Mouse (Mus musculus) ES-E14 (cell line): ENCODE results near the gene Sem1. TPM values are rescaled to one million over a fixed set of nuclear protein-coding genes. Genes with fewer than 3 reads are reported as not detected.
"Not testable (repeated sequence)": the region's sequence is repeated elsewhere in the genome, so short reads cannot be mapped to it uniquely, and the experiment has no call there.

ENCODE experiments used
- DNase-seq: peaks from one replicate; pipeline ENCODE4 v3.0.0-alpha.2; 2013; ENCODE audit warnings: low read depth, low spot score
- H3K27ac ChIP-seq: 2 replicates; pipeline ENCODE4 v1.5.1; 2012; ENCODE audit warnings: low read depth, mild to moderate bottlenecking, low read length, moderate library complexity, mixed read lengths; ENCODE audit not compliant: poor library complexity, insufficient read depth, severe bottlenecking
- H3K36me3 ChIP-seq: 2 replicates; pipeline ENCODE4 v1.6.1; 2012; ENCODE audit warnings: mild to moderate bottlenecking, low read length, moderate library complexity, mixed read lengths; ENCODE audit not compliant: control insufficient read depth, poor library complexity, insufficient read depth, severe bottlenecking
- H3K4me1 ChIP-seq, 2 experiments: fragments of 150-350 bp in 1 of 2; sonication (generic) in 1 of 2; 2 replicates each; pipeline ENCODE4 v1.6.1; 2012; ENCODE audit warnings: low read length in 2 of 2, mild to moderate bottlenecking in 1 of 2, mixed read lengths in 1 of 2; ENCODE audit not compliant: control insufficient read depth in 2 of 2, insufficient read depth in 2 of 2, poor library complexity in 1 of 2
- H3K4me3 ChIP-seq, 2 experiments: fragments of 150-350 bp in 1 of 2; sonication (generic) in 1 of 2; 2 replicates each; pipeline ENCODE4 v1.5.1; 2012; ENCODE audit warnings: low read length in 2 of 2, low read depth in 1 of 2, mild to moderate bottlenecking in 1 of 2, mixed read lengths in 1 of 2; ENCODE audit not compliant: insufficient read depth in 1 of 2, poor library complexity in 1 of 2, severe bottlenecking in 1 of 2
- H3K9ac ChIP-seq: 2 replicates; pipeline ENCODE4 v1.6.1; 2012; ENCODE audit warnings: low read depth, mild to moderate bottlenecking, low read length, mixed read lengths; ENCODE audit not compliant: poor library complexity, insufficient read depth, severe bottlenecking
- H3K9me3 ChIP-seq: fragments of 150-350 bp; sonication (generic); 2 replicates; pipeline ENCODE4 v1.6.1; 2012; ENCODE audit warnings: low read depth, mild to moderate bottlenecking, low read length; ENCODE audit not compliant: control insufficient read depth, insufficient read depth
- CHD2 ChIP-seq: IDR thresholded peaks from 2 replicates; pipeline ENCODE4 v1.6.1; 2014; ENCODE audit warnings: mild to moderate bottlenecking, low read depth, low read length, inconsistent platforms
- HCFC1 ChIP-seq: IDR thresholded peaks from 2 replicates; pipeline ENCODE4 v1.6.1; 2012; ENCODE audit warnings: low read length, inconsistent platforms, borderline replicate concordance; ENCODE audit not compliant: insufficient read depth
- MAFK ChIP-seq: IDR thresholded peaks from 2 replicates; pipeline ENCODE4 v1.6.1; 2014; ENCODE audit warnings: mild to moderate bottlenecking, low read depth, low read length, inconsistent platforms; ENCODE audit not compliant: insufficient read depth
- ZC3H11A ChIP-seq: IDR thresholded peaks from 2 replicates; pipeline ENCODE4 v1.6.1; 2012; ENCODE audit warnings: low read depth, mild to moderate bottlenecking, inconsistent platforms, low read length, borderline replicate concordance
- ZNF384 ChIP-seq: IDR thresholded peaks from 2 replicates; pipeline ENCODE4 v1.6.1; 2012; ENCODE audit warnings: low read depth, low read length, inconsistent platforms
- in situ Hi-C, 2 experiments: fragments of 600-800 bp; cut with MboI; formaldehyde crosslinking; loops; one replicate each; pipeline ENCODE4 v1.15.1; 2025; ENCODE audit warnings: low sequenced_read_pairs in 2 of 2, inconsistent platforms in 1 of 2; ENCODE audit not compliant: unreplicated experiment in 2 of 2
- total RNA-seq: library from RNA; depleted of rRNA; stranded (reverse); fragments of 300-350 nt; gene quantifications from 2 replicates; pipeline ENCODE4 v1.2.3, GENCODE M21; 2012

Gene Sem1
- total RNA-seq, 1 experiment, result 151 TPM

GRCm38 (mm10) chr6:6544255-6544645 is 34.2 kb downstream of the Sem1 start:
- Histone ChIP-seq H3K27ac (no peak overlapping the region), H3K9ac (no peak overlapping the region), H3K9me3 (no peaks in the 10 kb centered on the region), H3K36me3 (no peaks in the 10 kb centered on the region), H3K4me3 (no peak overlapping the region), H3K4me1 (no peaks in the 10 kb centered on the region)
- DNase-seq, result no peak
- TF ChIP-seq ZNF384 (no peak), ZC3H11A (no peak), CHD2 (no peak)
- in situ Hi-C loops, result no loop called here

- no peak overlapping the region for H3K9ac ChIP-seq
- H3K4me1 ChIP-seq, result no peaks in the 10 kb centered on the region
- no peak overlapping the region for H3K27ac ChIP-seq
- H3K36me3 ChIP-seq, result no peaks in the 10 kb centered on the region
- H3K4me3 ChIP-seq, result no peak overlapping the region
- DNase-seq, result no peak
- TF ChIP-seq MAFK, result no peak
- no peak for TF ChIP-seq ZNF384
- no peak for TF ChIP-seq CHD2
- no peak for TF ChIP-seq ZC3H11A
- no peak for TF ChIP-seq HCFC1
- in situ Hi-C loops, result no loop called here
- H3K9me3 ChIP-seq, result no peaks in the 10 kb centered on the region
These were observed 34.7 kb downstream of the Sem1 start for GRCm38 (mm10) chr6:6543606-6544254.

DNA sequence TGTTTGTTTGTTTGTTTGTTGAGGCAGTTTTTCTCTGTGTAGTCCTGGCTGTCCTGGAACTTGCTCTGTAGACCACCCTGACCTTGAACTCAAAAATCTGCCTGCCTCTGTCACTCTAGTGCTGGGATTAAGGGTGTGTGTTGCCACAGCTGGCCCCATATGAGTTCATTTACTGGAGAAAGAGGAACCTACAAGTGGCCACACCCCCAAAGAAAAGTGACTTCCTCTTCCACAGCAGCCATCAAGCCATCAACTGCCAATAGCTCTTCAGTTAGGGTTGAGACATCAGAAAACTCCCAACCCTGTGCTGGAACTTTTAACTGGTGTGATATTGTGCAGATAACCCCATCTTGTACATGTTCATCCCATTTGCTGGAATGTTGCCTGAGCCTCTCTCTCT is 36.3 kb downstream of the Sem1 start:
- TF ChIP-seq ZC3H11A (no peak), HCFC1 (no peak), MAFK (no peak), ZNF384 (no peak), CHD2 (no peak)
- no peak for DNase-seq
- in situ Hi-C loops, result no loop called here

DNA sequence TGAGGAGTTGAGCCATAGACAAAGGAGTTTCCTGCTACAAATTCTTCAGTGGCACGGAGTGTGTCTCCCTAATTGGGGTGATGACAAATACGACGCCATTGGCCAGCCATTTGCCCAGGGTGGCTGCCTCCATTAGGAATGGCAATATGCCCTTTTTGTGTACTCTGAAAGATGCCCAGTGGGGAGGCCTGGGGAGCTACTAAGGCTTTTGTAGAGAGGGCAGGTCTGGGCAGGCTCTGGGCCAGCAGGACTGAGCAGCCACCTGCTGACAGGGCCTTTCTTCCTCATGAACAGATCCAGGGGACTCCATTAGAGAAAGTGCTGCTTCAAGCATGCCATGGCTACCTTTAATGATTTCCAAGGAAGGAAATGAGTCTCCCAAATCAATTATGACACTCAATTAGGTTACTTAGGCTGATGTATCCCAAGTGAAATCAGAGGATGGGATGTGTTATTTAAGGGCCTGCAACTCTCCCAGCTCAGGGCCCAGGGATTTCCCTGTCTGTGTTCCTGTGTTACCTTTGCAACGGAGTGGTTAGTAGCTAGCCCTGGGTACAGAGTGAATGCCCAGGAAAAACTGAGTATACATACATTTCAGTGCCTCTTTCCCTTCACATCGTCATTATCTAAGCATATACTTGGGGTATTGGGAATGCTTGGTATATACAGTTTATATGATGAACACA is 41.5 kb downstream of the Sem1 start:
- in situ Hi-C loops, result no loop called here
- H3K4me1 ChIP-seq, result no peaks in the 10 kb centered on the region; a peak in 1 of 4 replicates
- no peak overlapping the region for H3K4me3 ChIP-seq
- no peak overlapping the region for H3K9ac ChIP-seq
- no peak for TF ChIP-seq CHD2
- no peak for TF ChIP-seq ZC3H11A
- no peak for TF ChIP-seq MAFK
- TF ChIP-seq ZNF384, result no peak
- TF ChIP-seq HCFC1, result no peak
- no peak overlapping the region for H3K27ac ChIP-seq
- DNase-seq, result no peak
- H3K36me3 ChIP-seq, result no peaks in the 10 kb centered on the region
- H3K9me3 ChIP-seq, result no peaks in the 10 kb centered on the region

More for the DNA sequence above, 36.3 kb downstream of the Sem1 start:
- Histone ChIP-seq H3K27ac (no peak overlapping the region), H3K4me3 (no peak overlapping the region), H3K9ac (no peak overlapping the region), H3K9me3 (no peaks in the 10 kb centered on the region), H3K36me3 (no peaks in the 10 kb centered on the region), H3K4me1 (no peaks in the 10 kb centered on the region)

DNA sequence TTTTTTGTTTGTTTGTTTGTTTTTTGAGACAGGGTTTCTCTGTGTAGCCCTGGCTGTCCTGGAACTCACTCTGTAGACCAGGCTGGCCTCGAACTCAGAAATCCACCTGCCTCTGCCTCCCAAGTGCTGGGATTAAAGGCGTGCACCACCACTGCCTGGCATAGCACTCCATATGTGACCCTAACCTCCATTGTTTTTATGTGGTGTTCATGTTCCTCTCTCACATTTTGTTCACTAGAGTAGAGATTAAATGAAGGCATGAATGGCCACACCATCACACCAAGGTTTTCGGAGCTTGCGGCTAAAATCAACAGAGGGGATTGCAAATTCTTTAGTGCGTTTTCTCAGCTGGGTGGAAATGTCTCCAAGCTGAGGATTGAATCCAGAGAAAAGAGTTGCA is 42.1 kb downstream of the Sem1 start:
- in situ Hi-C loops, result not testable (repeated sequence)

More for the DNA sequence above, 42.1 kb downstream of the Sem1 start:
- H3K4me3 ChIP-seq, DNase-seq, H3K9me3 ChIP-seq, H3K9ac ChIP-seq, H3K36me3 ChIP-seq, H3K27ac ChIP-seq, H3K4me1 ChIP-seq: not testable (repeated sequence)
